Mouse (Mus musculus): ENCODE measurements at regions not wholly inside any gene's neighbourhood (a gene's known extent, or its start where the extent isn't known, plus 50 kb on each side); places are given as distances from the start of the nearest gene placed in this dataset.

DNA sequence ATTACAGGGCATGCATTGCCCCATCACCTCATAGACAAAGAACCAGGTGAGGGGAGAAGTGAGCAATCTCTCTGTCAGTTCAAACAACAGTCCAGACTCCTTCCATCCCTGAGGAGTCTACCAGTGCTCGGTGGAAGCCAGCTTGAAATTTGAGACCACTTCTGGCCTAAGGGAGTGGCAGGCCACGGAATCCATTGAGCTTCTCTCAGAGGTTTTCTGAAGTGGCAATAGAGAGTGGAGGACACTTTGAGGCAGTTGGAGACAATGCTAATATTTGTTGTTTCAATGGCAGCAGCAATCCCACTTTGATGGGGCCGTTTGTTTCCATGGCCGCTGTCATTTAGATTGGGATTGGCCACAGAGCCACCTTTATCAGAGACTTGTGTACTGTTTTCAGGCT is 352.5 kb downstream of the Cbln4 start:
- no peak for DNase-seq (ENCODE audit: extremely low read depth)
- Histone ChIP-seq H3K27me3 (replicated peaks) (no peaks in the 10 kb centered on the region), H3K4me3 (replicated peaks in 1 of 3; ENCODE audit: low read depth in 2 of 3, low read length in 2 of 3, poor library complexity in 1 of 3) (no peak overlapping the region), H3K4me2 (ENCODE audit: insufficient read depth, low read depth, poor library complexity, severe bottlenecking) (no peak overlapping the region), H3K4me1 (ENCODE audit: control insufficient read depth in 1 of 2, insufficient read depth in 2 of 2) (no peaks in the 10 kb centered on the region), H3K36me3 (replicated peaks in 1 of 2; ENCODE audit: control insufficient read depth in 1 of 2, insufficient read depth in 1 of 2, low read length in 1 of 2) (no peaks in the 10 kb centered on the region), H3K9me3 (replicated peaks; ENCODE audit: low read length) (peaks cover 82% of the 10 kb centered on the region), H3K79me2 (replicated peaks; ENCODE audit: control insufficient read depth, extremely low read depth, insufficient read depth, poor library complexity, severe bottlenecking) (no peaks in the 10 kb centered on the region), H3K9ac (ENCODE audit: insufficient read depth, low read depth) (no peak overlapping the region), H3K27ac (ENCODE audit: insufficient read depth, low read depth) (no peak overlapping the region)
- dilution Hi-C loops (cut with MboI; ENCODE audit: extremely low pct_ligation_motif_present, extremely low pct_unique_long_range_greater_than_20kb, low sequenced_read_pairs), result no loop called here
- in situ Hi-C loops (cut with MboI; ENCODE audit: low pct_ligation_motif_present, low pct_unique_long_range_greater_than_20kb, low sequenced_read_pairs), result no loop called here
- no peak for TF ChIP-seq USF2 (conservative IDR thresholded peaks at IDR 0.05; ENCODE audit: low read depth, low read length)

DNA sequence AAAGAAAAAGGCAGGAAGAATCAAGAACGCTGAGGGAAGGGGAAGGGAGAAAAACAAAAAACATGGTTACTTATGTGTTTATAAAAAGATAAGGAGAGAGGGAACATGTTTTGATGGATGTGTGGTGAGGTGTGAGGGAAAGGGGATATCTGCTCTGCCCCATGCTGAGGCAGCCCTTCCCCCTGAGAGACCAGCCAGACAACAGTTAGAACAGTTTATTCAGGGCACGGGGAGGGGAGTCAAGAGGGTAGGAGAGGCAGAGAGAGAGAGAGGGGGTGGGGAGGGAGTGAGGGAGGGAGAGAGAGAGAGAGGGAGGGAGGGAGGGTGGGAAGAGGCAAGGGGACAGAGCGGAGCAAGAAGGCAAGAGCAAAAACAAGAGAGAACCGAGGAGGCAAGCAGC is 354.2 kb downstream of the Cbln4 start:
- H3K36me3 ChIP-seq (replicated peaks in 1 of 2; ENCODE audit: control insufficient read depth in 1 of 2, insufficient read depth in 1 of 2, low read length in 1 of 2), result no peaks in the 10 kb centered on the region
- no peak for DNase-seq (ENCODE audit: extremely low read depth)

DNA sequence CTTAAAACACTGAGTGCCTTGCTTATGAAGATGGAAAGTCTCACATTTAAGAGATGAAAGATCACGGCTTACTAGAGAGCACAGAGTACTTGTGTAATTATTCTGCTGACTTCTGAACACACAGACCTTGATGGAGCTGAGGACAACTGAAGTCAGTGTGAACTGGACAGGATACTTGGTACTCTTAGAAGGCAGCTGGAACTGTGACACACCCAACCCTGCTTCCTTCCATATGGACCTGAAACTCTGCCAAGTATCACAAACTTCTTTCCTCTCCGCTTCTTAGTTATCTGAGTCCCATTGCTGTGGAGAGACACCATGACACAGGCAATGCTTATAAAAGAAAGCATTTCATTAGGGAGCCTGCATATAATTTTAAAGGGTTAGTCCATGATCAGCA is 365.3 kb downstream of the Cbln4 start:
- no peak for DNase-seq (ENCODE audit: extremely low read depth)
- no peak for TF ChIP-seq ZNF384 (IDR thresholded peaks at IDR 0.05; ENCODE audit: low read depth, low read length)
- no peak for TF ChIP-seq TCF12 (IDR thresholded peaks at IDR 0.05; ENCODE audit: low read depth, low read length)
- H3K4me1 ChIP-seq (ENCODE audit: control insufficient read depth in 1 of 2, insufficient read depth in 2 of 2), result no peaks in the 10 kb centered on the region
- dilution Hi-C loops (cut with MboI; ENCODE audit: extremely low pct_ligation_motif_present, extremely low pct_unique_long_range_greater_than_20kb, low sequenced_read_pairs) (no loop called here), in situ Hi-C loops (cut with MboI; ENCODE audit: low pct_ligation_motif_present, low pct_unique_long_range_greater_than_20kb, low sequenced_read_pairs) (no loop called here)
- H3K79me2 ChIP-seq (replicated peaks; ENCODE audit: control insufficient read depth, extremely low read depth, insufficient read depth, poor library complexity, severe bottlenecking), result no peaks in the 10 kb centered on the region
- no peaks in the 10 kb centered on the region for H3K27me3 ChIP-seq (replicated peaks)
- H3K36me3 ChIP-seq (replicated peaks in 1 of 2; ENCODE audit: control insufficient read depth in 1 of 2, insufficient read depth in 1 of 2, low read length in 1 of 2), result no peaks in the 10 kb centered on the region
- H3K9ac ChIP-seq (ENCODE audit: insufficient read depth, low read depth), result no peak overlapping the region
- H3K4me2 ChIP-seq (ENCODE audit: insufficient read depth, low read depth, poor library complexity, severe bottlenecking), result no peak overlapping the region
- no peak overlapping the region for H3K4me3 ChIP-seq (replicated peaks in 1 of 3; ENCODE audit: low read depth in 2 of 3, low read length in 2 of 3, poor library complexity in 1 of 3)
- no peak overlapping the region for H3K27ac ChIP-seq (ENCODE audit: insufficient read depth, low read depth)
- peaks cover 74% of the 10 kb centered on the region for H3K9me3 ChIP-seq (replicated peaks; ENCODE audit: low read length)

More for the DNA sequence above, 354.2 kb downstream of the Cbln4 start:
- peaks cover 83% of the 10 kb centered on the region for H3K9me3 ChIP-seq (replicated peaks; ENCODE audit: low read length)
- no peaks in the 10 kb centered on the region for H3K27me3 ChIP-seq (replicated peaks)
- no peak overlapping the region for H3K4me2 ChIP-seq (ENCODE audit: insufficient read depth, low read depth, poor library complexity, severe bottlenecking)
- TF ChIP-seq MAX (IDR thresholded peaks at IDR 0.05; ENCODE audit: low read length) (no peak), TBP (conservative IDR thresholded peaks at IDR 0.05; ENCODE audit: low read depth, low read length) (no peak), POLR2AphosphoS2 (IDR thresholded peaks at IDR 0.05; ENCODE audit: low read depth, low read length) (no peak), JUN (IDR thresholded peaks at IDR 0.05; ENCODE audit: insufficient read depth, low read depth, low read length) (no peak), BHLHE40 (IDR thresholded peaks at IDR 0.05; ENCODE audit: low read depth, low read length) (no peak), MAZ (IDR thresholded peaks at IDR 0.05; ENCODE audit: low read depth, low read length) (no peak), ZC3H11A (IDR thresholded peaks at IDR 0.05; ENCODE audit: low read depth, low read length) (no peak), TCF12 (IDR thresholded peaks at IDR 0.05; ENCODE audit: low read depth, low read length) (no peak)
- H3K4me1 ChIP-seq (ENCODE audit: control insufficient read depth in 1 of 2, insufficient read depth in 2 of 2), result no peaks in the 10 kb centered on the region
- H3K79me2 ChIP-seq (replicated peaks; ENCODE audit: control insufficient read depth, extremely low read depth, insufficient read depth, poor library complexity, severe bottlenecking), result no peaks in the 10 kb centered on the region
- H3K9ac ChIP-seq (ENCODE audit: insufficient read depth, low read depth), result no peak overlapping the region
- in situ Hi-C loops (cut with MboI; ENCODE audit: low pct_ligation_motif_present, low pct_unique_long_range_greater_than_20kb, low sequenced_read_pairs) (no loop called here), dilution Hi-C loops (cut with MboI; ENCODE audit: extremely low pct_ligation_motif_present, extremely low pct_unique_long_range_greater_than_20kb, low sequenced_read_pairs) (no loop called here)
- no peak overlapping the region for H3K27ac ChIP-seq (ENCODE audit: insufficient read depth, low read depth)
- H3K4me3 ChIP-seq (replicated peaks in 1 of 3; ENCODE audit: low read depth in 2 of 3, low read length in 2 of 3, poor library complexity in 1 of 3), result no peak overlapping the region

Measured in CH12.LX (cell line).